7 mouse cellular contexts compared by ENCODE assay signal in the genomic region with DNA sequence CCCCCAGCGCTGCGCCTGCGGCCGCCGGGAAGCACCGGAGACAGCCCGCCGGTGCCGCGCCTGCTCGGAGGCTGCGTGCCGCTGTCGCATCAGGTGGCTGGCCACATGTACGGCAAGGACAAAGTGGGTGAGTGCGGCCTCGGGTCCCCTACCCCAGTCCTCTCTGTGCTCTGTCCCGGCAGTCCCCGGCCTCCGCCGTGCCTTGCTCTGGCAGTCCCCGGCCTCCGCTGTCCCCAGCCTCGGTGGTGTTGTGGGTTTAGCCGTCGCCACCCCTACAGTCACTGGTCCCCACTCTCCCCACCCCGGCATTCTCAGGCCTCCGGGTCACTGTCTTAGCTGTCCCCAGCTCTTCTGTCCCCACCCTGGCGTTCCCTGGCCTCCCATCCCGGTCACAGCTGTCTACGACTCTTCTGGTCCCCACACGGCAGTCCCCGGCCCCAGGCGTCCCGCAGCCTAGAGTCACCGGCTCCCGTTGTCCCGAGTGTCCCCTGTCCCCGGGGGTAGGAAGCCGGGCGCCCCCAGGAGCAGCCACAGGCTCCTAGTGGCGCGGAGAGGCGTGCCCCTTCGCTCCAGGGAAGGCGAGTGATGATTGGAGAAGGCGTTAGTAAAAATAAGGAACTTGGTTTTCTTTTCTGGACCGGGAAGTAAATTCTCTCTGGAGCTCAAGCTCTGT. TPM values are rescaled to one million over a fixed set of nuclear protein-coding genes. Genes with fewer than 3 reads are reported as not detected.
A peak's percentile ranks its signal among the peaks of the same experiment; 100 is the strongest.
DNase-seq lines count a peak whose midpoint lies in the region; ATAC-seq and TF ChIP-seq lines count a peak whose summit lies in the region.

No protein-coding gene starts in this region.

- under 1% methylated on average over 38 of the region's 48 CpGs for WGBS in embryonic facial prominence, embryonic 11.5 days
- under 1% methylated on average over 36 of the region's 48 CpGs for WGBS in kidney, embryonic 16.5 days

- ATAC-seq in embryonic facial prominence, embryonic 11.5 days (replicated peaks; ENCODE audit: insufficient number of reproducible peaks, low FRiP score, low TSS enrichment, low read depth): peak; percentile 68
- peak; percentile 58 for ATAC-seq in kidney, embryonic 16.5 days (ENCODE audit: low FRiP score, low TSS enrichment)

- DNase-seq in A20 (ENCODE audit: low read depth, low spot score) (peak; percentile 62), ES-E14 (ENCODE audit: low read depth, low spot score) (no peak)
- peak; percentile 44 for DNase-seq in embryonic facial prominence, embryonic 11.5 days (ENCODE audit: low spot score)
- peak; percentile 53 to 62 for DNase-seq in heart, adult 9 months (ENCODE audit: low spot score in 2 of 2)
- DNase-seq in lung, postnatal 10 days: peak; percentile 67
- DNase-seq in right cerebral cortex, postnatal 4 days: peak; percentile 58

- peaks cover 6% of the 10 kb centered on the region; the same call in 1 of the 2 replicates for H3K36me3 ChIP-seq in ES-E14 (ENCODE audit: control insufficient read depth, insufficient read depth, low read length, poor library complexity, severe bottlenecking)
- no peaks in the 10 kb centered on the region for H3K36me3 ChIP-seq in embryonic facial prominence, embryonic 11.5 days (replicated peaks; ENCODE audit: control insufficient read depth, insufficient read depth, low read depth, low read length)
- 0 out of 2 replicates have a peak, but pooled peaks cover 4% of the 10 kb centered on the region for H3K36me3 ChIP-seq in kidney, embryonic 16.5 days (ENCODE audit: insufficient read depth, low read length)

- in situ Hi-C loops in ES-E14 (cut with MboI; ENCODE audit: low sequenced_read_pairs in 2 of 2, unreplicated experiment in 2 of 2): no loop called here

- peak overlapping the region; percentile 78 for H3K9ac ChIP-seq in ES-E14 (ENCODE audit: insufficient read depth, low read depth, low read length, poor library complexity, severe bottlenecking)
- peak overlapping the region; percentile 76 for H3K9ac ChIP-seq in embryonic facial prominence, embryonic 11.5 days (replicated peaks; ENCODE audit: low read length)
- peak overlapping the region; percentile 92 for H3K9ac ChIP-seq in kidney, embryonic 16.5 days (replicated peaks; ENCODE audit: low read length)

- no peak overlapping the region for H3K27ac ChIP-seq in ES-E14 (ENCODE audit: insufficient read depth, low read depth, low read length, poor library complexity, severe bottlenecking)
- H3K27ac ChIP-seq in embryonic facial prominence, embryonic 11.5 days (replicated peaks; ENCODE audit: low read depth, low read length): peak overlapping the region; percentile 59; the same call in 1 of the 2 replicates
- H3K27ac ChIP-seq in kidney, embryonic 16.5 days (ENCODE audit: low read length): peak overlapping the region; percentile 85

- no peaks in the 10 kb centered on the region for H3K9me3 ChIP-seq in ES-E14 (ENCODE audit: control insufficient read depth, insufficient read depth, low read depth, low read length)
- H3K9me3 ChIP-seq in embryonic facial prominence, embryonic 11.5 days (replicated peaks; ENCODE audit: control insufficient read depth, low read length): no peaks in the 10 kb centered on the region
- no peaks in the 10 kb centered on the region for H3K9me3 ChIP-seq in kidney, embryonic 16.5 days (ENCODE audit: low read length)

- H3K4me3 ChIP-seq in ES-E14 (ENCODE audit: insufficient read depth in 1 of 2, low read depth in 1 of 2, low read length in 2 of 2, poor library complexity in 1 of 2, severe bottlenecking in 1 of 2): peak overlapping the region; percentile 79 to 81
- H3K4me3 ChIP-seq in embryonic facial prominence, embryonic 11.5 days (ENCODE audit: low read depth, low read length): peak overlapping the region; percentile 75
- H3K4me3 ChIP-seq in kidney, embryonic 16.5 days (ENCODE audit: low read length): peak overlapping the region; percentile 91

- H3K4me2 ChIP-seq in embryonic facial prominence, embryonic 11.5 days (ENCODE audit: low read depth, low read length): peak overlapping the region; percentile 96
- H3K4me2 ChIP-seq in kidney, embryonic 16.5 days (replicated peaks; ENCODE audit: low read depth, low read length): peak overlapping the region; percentile 91

- peaks cover 3 to 6% of the 10 kb centered on the region in 2 experiments; a peak in 2 of 4 replicates for H3K4me1 ChIP-seq in ES-E14 (ENCODE audit: control insufficient read depth in 2 of 2, insufficient read depth in 2 of 2, low read length in 2 of 2, poor library complexity in 1 of 2)
- no peaks in the 10 kb centered on the region for H3K4me1 ChIP-seq in embryonic facial prominence, embryonic 11.5 days (ENCODE audit: control insufficient read depth, insufficient read depth, low read length)
- H3K4me1 ChIP-seq in kidney, embryonic 16.5 days (ENCODE audit: insufficient read depth, low read length): peaks cover 32% of the 10 kb centered on the region

- no peaks in the 10 kb centered on the region for H3K27me3 ChIP-seq in embryonic facial prominence, embryonic 11.5 days (ENCODE audit: control insufficient read depth, insufficient read depth, low read length)
- no peaks in the 10 kb centered on the region for H3K27me3 ChIP-seq in kidney, embryonic 16.5 days (ENCODE audit: insufficient read depth, low read length)

TF ChIP-seq in ES-E14, 5 proteins besides CTCF, POLR2A, EP300 and RAD21:
- TF ChIP-seq MAFK (IDR thresholded peaks at IDR 0.05; ENCODE audit: insufficient read depth, low read depth, low read length) (no peak), ZC3H11A (IDR thresholded peaks at IDR 0.05; ENCODE audit: borderline replicate concordance, low read depth, low read length) (no peak), CHD2 (IDR thresholded peaks at IDR 0.05; ENCODE audit: low read depth, low read length) (no peak), ZNF384 (IDR thresholded peaks at IDR 0.05; ENCODE audit: low read depth, low read length) (no peak), HCFC1 (IDR thresholded peaks at IDR 0.05; ENCODE audit: borderline replicate concordance, insufficient read depth, low read length) (no peak)

RNA-seq across cellular contexts. Expression of a gene that starts 0.5 kb away (rescaled TPM):
- 41.9 and 44.8 TPM in 2 replicates for total RNA-seq in ES-E14 (2012; rRNA removed)
- 20.3 and 21.0 TPM in 2 replicates for polyA plus RNA-seq in embryonic facial prominence, embryonic 11.5 days (2014; fragmentation: Nextera tagmentation; extraction: Ambion mirVana)
- polyA plus RNA-seq in kidney, embryonic 16.5 days (2015; fragmentation: Nextera tagmentation; extraction: Ambion mirVana): 15.6 and 16.1 TPM in 2 replicates

RNA-seq across cellular contexts. Expression of a gene that starts 3.3 kb away (rescaled TPM):
- 158 and 281 TPM in 2 replicates for total RNA-seq in ES-E14 (2012; rRNA removed)
- polyA plus RNA-seq in embryonic facial prominence, embryonic 11.5 days (2014; fragmentation: Nextera tagmentation; extraction: Ambion mirVana): 121 and 128 TPM in 2 replicates
- polyA plus RNA-seq in kidney, embryonic 16.5 days (2015; fragmentation: Nextera tagmentation; extraction: Ambion mirVana): 137 and 139 TPM in 2 replicates
